Mouse (Mus musculus) heart, embryonic 12.5 days (tissue): ENCODE results near the gene Phc2. TPM values are rescaled to one million over a fixed set of nuclear protein-coding genes. Genes with fewer than 3 reads are reported as not detected.
A peak's percentile ranks its signal among the peaks of the same experiment; 100 is the strongest.
"Not testable (repeated sequence)": the region's sequence is repeated elsewhere in the genome, so short reads cannot be mapped to it uniquely, and the experiment has no call there.

Experiments used
- ATAC-seq: fragments of 200-750 bp; cut with Nextera tagmentation; 2 replicates; pipeline ENCODE4 v1.8.0; 2017; ENCODE audit warnings: moderate TSS enrichment, moderate library complexity; ENCODE audit not compliant: insufficient number of reproducible peaks, low FRiP score
- H3K27ac ChIP-seq: fragments of 300-500 bp; sonication (generic); 2 replicates; pipeline ENCODE4 v1.5.1; 2016; ENCODE audit warnings: mild to moderate bottlenecking, moderate library complexity; ENCODE audit not compliant: poor library complexity, severe bottlenecking
- H3K27me3 ChIP-seq: fragments of 300-500 bp; sonication (generic); replicated peaks from 2 replicates; pipeline ENCODE4 v1.6.1; 2016; ENCODE audit warnings: mild to moderate bottlenecking, moderate library complexity
- H3K36me3 ChIP-seq: fragments of 300-500 bp; sonication (generic); 2 replicates; pipeline ENCODE4 v1.6.1; 2016; ENCODE audit warnings: mild to moderate bottlenecking, moderate library complexity
- H3K4me1 ChIP-seq: fragments of 300-500 bp; sonication (generic); replicated peaks from 2 replicates; pipeline ENCODE4 v1.6.1; 2016; ENCODE audit warnings: mild to moderate bottlenecking
- H3K4me2 ChIP-seq: fragments of 300-500 bp; sonication (generic); 2 replicates; pipeline ENCODE4 v1.6.1; 2016; ENCODE audit warnings: mild to moderate bottlenecking, moderate library complexity
- H3K4me3 ChIP-seq: fragments of 300-500 bp; sonication (generic); 2 replicates; pipeline ENCODE4 v1.5.1; 2016; ENCODE audit warnings: mild to moderate bottlenecking
- H3K9ac ChIP-seq: fragments of 300-500 bp; sonication (generic); 2 replicates; pipeline ENCODE4 v1.6.1; 2016; ENCODE audit warnings: mild to moderate bottlenecking, moderate library complexity
- H3K9me3 ChIP-seq: fragments of 300-500 bp; sonication (generic); replicated peaks from 2 replicates; pipeline ENCODE4 v1.6.1; 2016; ENCODE audit warnings: mild to moderate bottlenecking, moderate library complexity
- WGBS: fragments of 180-500 bp; shearing (Covaris S2); methylation state at CpG from one replicate; pipeline ENCODE4 v1.1.7; 2016; 5-methylcytosine and 5-hydroxymethylcytosine counted together
- polyA plus RNA-seq: library from polyadenylated mRNA; unstranded; fragments of >200 nt; fragmentation: Nextera tagmentation; extraction: Ambion mirVana; gene quantifications from 2 replicates; pipeline ENCODE4 v1.2.1, GENCODE M21; 2016

Gene Phc2
- polyA plus RNA-seq, 1 experiment from 2014 or later, result 58.5 TPM

DNA sequence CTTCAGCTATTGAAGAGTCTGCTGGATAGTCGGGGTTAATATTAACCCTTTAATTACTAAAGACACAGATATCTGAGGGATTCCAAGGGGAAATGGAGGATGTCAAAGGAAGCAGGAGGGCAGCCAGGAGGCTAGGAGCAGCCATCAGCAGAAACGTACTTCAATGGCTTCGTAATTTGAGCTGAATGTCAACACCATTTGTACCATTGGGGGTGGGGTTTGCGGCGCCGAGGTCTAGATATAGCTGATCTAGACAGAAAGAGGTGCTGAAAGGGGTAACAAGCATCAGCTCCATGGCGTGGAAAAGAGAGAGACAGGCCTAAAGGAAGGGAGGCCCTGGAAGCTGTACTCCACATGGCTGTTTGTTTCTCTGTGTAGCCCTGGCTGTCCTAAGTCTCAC lies 7.7 kb upstream of the Phc2 start:
- H3K4me2 ChIP-seq, result no peak overlapping the region
- H3K27ac ChIP-seq, result no peak overlapping the region
- H3K4me1 ChIP-seq, result peaks cover 37% of the 10 kb centered on the region
- 8% methylated on average over 7 of the region's 7 CpGs for WGBS
- no peak overlapping the region for H3K9ac ChIP-seq
- H3K9me3 ChIP-seq, result no peaks in the 10 kb centered on the region
- no peak; the same call in 1 of the 2 replicates for ATAC-seq
- no peaks in the 10 kb centered on the region for H3K36me3 ChIP-seq
- H3K27me3 ChIP-seq, result no peaks in the 10 kb centered on the region
- H3K4me3 ChIP-seq, result no peak overlapping the region

DNA sequence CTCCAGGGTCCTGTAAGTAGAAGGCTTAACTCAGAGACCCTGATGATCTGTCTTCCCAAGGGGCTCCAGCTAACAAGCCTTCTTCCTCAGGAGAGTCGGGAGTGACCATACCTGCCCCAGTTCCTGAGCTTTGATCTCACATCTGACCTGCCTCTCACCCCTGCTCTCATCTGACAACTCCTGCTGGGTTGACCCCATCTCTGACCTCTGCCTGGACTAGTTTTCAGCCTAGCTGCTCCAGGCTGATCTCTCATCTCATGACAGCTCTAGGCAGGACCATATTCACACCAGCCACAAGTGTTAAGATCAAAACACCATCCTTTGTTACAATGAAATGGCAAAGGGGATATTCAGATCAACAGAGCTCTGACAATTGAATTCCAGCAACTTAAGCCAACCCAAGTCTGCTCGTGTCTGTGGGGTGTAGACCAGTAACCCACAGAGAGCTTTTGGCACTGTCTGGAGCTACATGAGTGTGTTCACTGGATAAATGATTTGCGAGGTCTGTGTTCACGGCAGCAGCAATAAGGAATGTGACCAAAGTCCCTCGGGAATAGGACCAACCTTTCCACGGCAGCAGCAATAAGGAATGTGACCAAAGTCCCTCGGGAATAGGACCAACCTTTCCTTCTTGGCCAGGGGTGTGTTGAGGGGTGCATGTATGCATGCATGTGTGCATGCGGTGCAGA lies 5.8 kb upstream of the Phc2 start:
- no peaks in the 10 kb centered on the region for H3K27me3 ChIP-seq
- no peak overlapping the region for H3K4me2 ChIP-seq
- peaks cover 29% of the 10 kb centered on the region for H3K4me1 ChIP-seq
- H3K36me3 ChIP-seq, result no peaks in the 10 kb centered on the region
- H3K27ac ChIP-seq, result no peak overlapping the region
- WGBS, result 67% methylated on average over 8 of the region's 8 CpGs
- H3K9me3 ChIP-seq, result no peaks in the 10 kb centered on the region
- H3K9ac ChIP-seq, result no peak overlapping the region
- no peak for ATAC-seq
- no peak overlapping the region for H3K4me3 ChIP-seq

DNA sequence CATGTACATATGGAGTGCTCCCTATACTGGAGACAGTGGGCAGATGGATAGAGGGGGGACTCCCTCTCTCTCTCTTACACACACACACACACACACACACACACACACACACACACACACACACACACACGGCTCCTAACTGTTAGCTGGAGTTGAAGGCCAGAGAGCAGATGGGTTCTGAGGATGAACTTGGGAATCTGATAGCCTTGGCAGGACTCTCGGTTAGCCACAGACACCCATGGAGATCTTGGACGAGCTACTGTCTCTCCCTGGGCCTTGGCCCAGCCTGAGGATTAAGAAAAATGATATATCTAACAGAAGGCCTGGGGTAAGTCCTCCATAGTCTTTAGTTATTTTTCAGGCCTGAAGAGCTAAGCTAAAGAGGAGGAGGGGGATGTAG lies 3.0 kb upstream of the Phc2 start:
- Histone ChIP-seq H3K36me3 (no peaks in the 10 kb centered on the region), H3K27me3 (peaks cover 9% of the 10 kb centered on the region), H3K4me1 (peaks cover 31% of the 10 kb centered on the region), H3K4me2 (no peak overlapping the region), H3K4me3 (no peak overlapping the region), H3K9ac (no peak overlapping the region), H3K9me3 (no peaks in the 10 kb centered on the region), H3K27ac (no peak overlapping the region)
- no peak for ATAC-seq
- 60% methylated on average over 3 of the region's 3 CpGs for WGBS

DNA sequence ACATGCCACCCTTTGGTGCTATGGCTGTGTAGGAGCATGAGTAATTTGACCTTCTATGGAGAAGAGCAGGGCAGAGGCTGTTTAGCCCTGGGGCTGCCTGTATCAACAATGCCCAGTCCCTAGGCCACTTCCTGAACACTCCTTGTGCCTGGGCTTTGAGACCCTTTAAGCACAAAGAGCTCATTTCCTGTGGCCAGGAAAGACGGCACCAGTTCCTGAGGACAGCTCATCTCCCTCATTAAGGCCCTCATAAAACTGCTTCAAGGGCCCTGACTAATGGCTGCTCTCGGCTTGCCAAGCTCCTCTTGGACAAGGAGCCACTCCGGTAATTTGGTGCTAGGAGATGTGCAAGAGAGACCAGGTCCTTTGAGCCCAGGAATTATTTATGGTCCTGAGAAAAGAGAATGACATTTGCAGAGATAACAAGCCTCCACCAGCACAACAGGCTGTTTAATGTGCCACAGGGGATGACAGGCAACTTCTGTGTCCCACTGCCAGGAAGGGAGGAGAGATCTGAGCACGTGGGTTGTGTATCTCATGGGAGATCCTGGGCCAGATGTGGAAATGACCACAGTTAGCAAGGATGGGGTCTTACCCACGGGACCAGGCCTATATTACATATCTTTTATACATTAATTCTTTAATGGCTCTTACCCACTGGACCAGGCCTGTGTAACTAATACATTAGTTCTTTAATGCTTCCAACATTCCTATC lies 1.8 kb upstream of the Phc2 start:
- WGBS, result 25% methylated on average over 5 of the region's 5 CpGs
- Histone ChIP-seq H3K9ac (no peak overlapping the region), H3K27ac (peak overlapping the region; percentile 4; the same call in 1 of the 2 replicates), H3K4me3 (no peak overlapping the region), H3K27me3 (peaks cover 15% of the 10 kb centered on the region), H3K36me3 (no peaks in the 10 kb centered on the region), H3K4me2 (no peak overlapping the region), H3K9me3 (no peaks in the 10 kb centered on the region), H3K4me1 (peaks cover 22% of the 10 kb centered on the region)
- no peak for ATAC-seq

DNA sequence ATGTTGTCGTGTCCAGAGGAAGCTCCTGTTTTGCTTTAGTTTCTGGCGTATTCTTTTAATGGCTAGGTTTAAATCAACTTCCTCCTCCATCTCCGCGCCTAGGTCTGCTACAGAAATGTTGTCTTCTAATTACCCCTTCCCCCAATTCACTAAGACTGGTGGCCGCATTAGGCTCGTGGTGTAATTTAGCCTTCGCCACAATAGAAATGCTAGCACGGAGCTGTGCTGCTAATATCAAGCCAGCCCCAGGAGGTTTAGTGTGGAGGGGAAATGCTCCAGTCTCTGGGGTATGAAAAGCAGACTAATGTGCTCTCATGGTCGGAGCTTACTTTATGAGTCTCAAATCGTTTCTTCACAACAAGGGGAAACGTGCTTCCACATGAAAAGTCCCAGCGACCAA lies 944 bp downstream of the Phc2 start:
- no peak for ATAC-seq
- peaks cover 22% of the 10 kb centered on the region for H3K4me1 ChIP-seq
- H3K4me3 ChIP-seq, result peak overlapping the region; percentile 70
- peaks cover 15% of the 10 kb centered on the region for H3K27me3 ChIP-seq
- no peaks in the 10 kb centered on the region for H3K9me3 ChIP-seq
- H3K36me3 ChIP-seq, result no peaks in the 10 kb centered on the region
- H3K4me2 ChIP-seq, result peak overlapping the region; percentile 96
- H3K9ac ChIP-seq, result peak overlapping the region; percentile 75
- 14% methylated on average over 12 of the region's 12 CpGs for WGBS
- no peak overlapping the region for H3K27ac ChIP-seq

DNA sequence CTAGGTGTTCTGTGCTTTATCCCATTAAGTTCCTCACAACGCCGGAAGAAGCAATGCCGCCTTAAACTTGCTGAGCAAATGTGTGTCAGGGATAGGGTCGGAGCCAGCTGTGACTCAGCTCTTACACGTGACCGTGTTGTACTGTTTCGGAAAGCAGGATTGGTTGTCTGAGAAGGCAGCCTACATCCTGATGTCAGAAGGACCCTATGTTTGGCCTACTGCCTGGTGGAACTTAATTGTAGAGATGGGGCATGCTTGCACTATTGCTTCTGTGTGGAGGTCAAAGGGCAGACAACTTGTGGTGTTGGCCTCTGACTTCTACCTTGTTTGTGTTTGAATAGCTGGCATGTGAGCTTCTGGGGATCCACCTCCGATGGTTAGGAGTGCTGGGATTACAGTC lies 5.7 kb downstream of the Phc2 start:
- H3K4me1 ChIP-seq, result 0 out of 2 replicates have a peak, but pooled peaks cover 5% of the 10 kb centered on the region
- no peak overlapping the region for H3K27ac ChIP-seq
- no peak overlapping the region for H3K4me2 ChIP-seq
- H3K36me3 ChIP-seq, result no peaks in the 10 kb centered on the region
- peaks cover 19% of the 10 kb centered on the region for H3K27me3 ChIP-seq
- no peak overlapping the region for H3K9ac ChIP-seq
- no peak overlapping the region for H3K4me3 ChIP-seq
- ATAC-seq, result no peak
- WGBS, result 84% methylated on average over 8 of the region's 8 CpGs
- no peaks in the 10 kb centered on the region for H3K9me3 ChIP-seq

DNA sequence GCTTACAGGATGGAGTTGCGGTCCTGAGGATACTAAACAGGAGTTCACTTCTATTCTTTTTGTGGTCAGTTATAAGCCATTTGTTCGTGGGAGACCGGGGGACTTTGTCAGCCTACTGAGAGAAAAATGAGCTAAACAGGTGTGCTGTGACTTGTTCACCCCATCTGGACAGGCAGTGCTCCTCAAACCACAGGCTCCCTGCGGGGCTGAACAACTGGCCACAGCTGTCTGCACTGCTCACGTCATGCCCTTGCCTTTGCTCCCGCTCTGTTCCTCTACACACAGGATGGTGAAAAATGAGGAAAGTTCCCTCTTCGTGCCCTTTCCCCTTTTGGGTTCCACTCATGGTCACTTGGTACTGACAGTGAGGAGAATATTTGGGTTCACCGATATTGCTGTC lies 6.6 kb downstream of the Phc2 start:
- 82% methylated on average over 8 of the region's 8 CpGs for WGBS
- H3K4me3 ChIP-seq, result no peak overlapping the region
- no peaks in the 10 kb centered on the region for H3K9me3 ChIP-seq
- no peak for ATAC-seq
- H3K9ac ChIP-seq, result no peak overlapping the region
- no peaks in the 10 kb centered on the region for H3K36me3 ChIP-seq
- no peaks in the 10 kb centered on the region for H3K4me1 ChIP-seq
- no peak overlapping the region for H3K4me2 ChIP-seq
- peaks cover 14% of the 10 kb centered on the region for H3K27me3 ChIP-seq
- H3K27ac ChIP-seq, result no peak overlapping the region

DNA sequence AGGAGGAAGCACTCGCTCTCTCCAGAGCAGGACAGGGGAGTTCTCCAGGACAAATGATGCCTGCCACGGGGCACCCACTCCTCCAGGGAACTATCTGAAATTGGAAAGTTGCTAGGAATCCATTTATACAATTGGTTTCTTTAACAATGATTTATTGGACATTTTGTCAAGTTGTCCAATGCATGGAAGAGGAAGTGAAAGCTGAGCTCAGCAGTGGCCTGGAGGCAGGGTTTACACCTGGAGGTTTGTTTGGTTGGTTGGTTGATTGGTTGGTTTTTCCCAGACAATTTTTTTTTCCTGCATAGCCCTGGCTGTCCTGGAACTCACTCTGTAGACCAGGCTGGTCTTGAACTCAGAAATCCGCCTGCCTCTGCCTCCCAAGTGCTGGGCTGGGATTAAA lies 9.5 kb downstream of the Phc2 start:
- Histone ChIP-seq H3K4me1 (no peaks in the 10 kb centered on the region), H3K27me3 (peaks cover 5% of the 10 kb centered on the region), H3K4me3 (no peak overlapping the region), H3K9me3 (no peaks in the 10 kb centered on the region), H3K27ac (no peak overlapping the region), H3K36me3 (no peaks in the 10 kb centered on the region), H3K4me2 (no peak overlapping the region), H3K9ac (no peak overlapping the region)
- WGBS, result 64% methylated on average over 3 of the region's 3 CpGs
- ATAC-seq, result no peak

DNA sequence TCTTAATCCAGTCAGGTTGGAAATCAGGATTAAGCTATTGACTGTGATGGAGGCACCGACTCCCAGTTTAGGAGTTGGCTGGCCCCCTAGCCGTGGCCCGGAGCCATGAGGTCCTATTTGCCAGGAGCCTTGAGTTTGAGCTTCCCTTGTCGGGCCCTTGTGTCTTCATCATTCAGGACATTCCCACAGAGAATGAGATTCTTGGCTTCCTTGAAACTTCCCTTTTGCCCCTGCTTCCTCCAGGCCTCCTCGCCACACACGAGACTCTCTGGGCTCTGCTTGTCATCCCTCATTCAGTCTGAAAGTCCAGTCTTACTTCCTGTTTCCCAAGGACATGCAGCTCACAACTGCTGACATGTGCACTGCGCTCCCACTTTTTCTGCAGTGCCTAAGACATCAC lies 11.9 kb downstream of the Phc2 start:
- not testable (repeated sequence) for H3K9ac ChIP-seq, H3K27ac ChIP-seq, H3K4me3 ChIP-seq, H3K4me1 ChIP-seq, H3K9me3 ChIP-seq, ATAC-seq, H3K36me3 ChIP-seq, H3K4me2 ChIP-seq
- H3K27me3 ChIP-seq, result peaks cover 11% of the 10 kb centered on the region
- 54% methylated on average over 7 of the region's 7 CpGs for WGBS

DNA sequence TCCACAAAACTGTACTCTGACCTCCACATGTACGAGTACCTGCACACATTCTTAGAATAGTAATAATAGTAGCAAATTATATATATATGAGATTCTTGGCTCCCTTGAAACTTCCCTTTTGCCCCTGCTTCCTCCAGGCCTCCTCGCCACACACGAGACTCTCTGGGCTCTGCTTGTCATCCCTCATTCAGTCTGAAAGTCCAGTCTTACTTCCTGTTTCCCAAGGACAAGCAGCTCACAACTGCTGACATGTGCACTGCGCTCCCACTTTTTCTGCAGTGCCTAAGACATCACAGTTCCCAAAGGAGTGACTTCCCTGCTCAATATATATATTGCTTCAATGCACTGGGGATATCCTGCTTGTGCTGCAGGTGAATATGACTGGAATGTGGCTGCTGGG lies 12.7 kb downstream of the Phc2 start:
- not testable (repeated sequence) for H3K36me3 ChIP-seq, H3K4me2 ChIP-seq, H3K9me3 ChIP-seq, H3K4me3 ChIP-seq, ATAC-seq, H3K4me1 ChIP-seq, H3K27ac ChIP-seq, H3K9ac ChIP-seq
- peaks cover 11% of the 10 kb centered on the region for H3K27me3 ChIP-seq
- 53% methylated on average over 4 of the region's 4 CpGs for WGBS

DNA sequence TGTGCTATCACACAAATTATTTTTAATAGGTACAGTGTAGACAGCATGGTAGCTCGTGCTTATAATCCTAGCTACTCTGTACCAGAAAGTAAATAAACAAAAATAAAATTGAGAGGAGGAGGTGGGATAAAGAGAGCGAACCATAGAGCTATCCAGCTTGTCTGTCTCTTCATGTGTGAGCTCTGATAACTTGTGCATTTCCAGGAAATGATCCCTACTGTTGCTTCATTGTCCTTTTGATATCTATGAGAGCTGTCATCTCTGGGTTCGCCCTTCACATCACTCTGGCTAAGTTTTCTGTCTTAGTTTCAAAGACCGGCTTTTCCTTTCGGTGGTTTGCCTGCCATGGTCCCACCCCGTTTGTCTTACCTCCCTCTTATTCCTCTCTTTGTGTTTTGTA lies 14.7 kb downstream of the Phc2 start:
- Histone ChIP-seq H3K9ac (no peak overlapping the region), H3K4me2 (no peak overlapping the region), H3K36me3 (no peaks in the 10 kb centered on the region), H3K27me3 (peaks cover 7% of the 10 kb centered on the region; the same call in 1 of the 2 replicates), H3K9me3 (no peaks in the 10 kb centered on the region), H3K4me1 (no peaks in the 10 kb centered on the region), H3K27ac (no peak overlapping the region), H3K4me3 (no peak overlapping the region)
- no peak for ATAC-seq
- WGBS, result 74% methylated on average over 6 of the region's 6 CpGs
